Mouse (Mus musculus) forebrain, embryonic 14.5 days (tissue): Measurements from ENCODE around the gene Ccrl2. TPM values are rescaled to one million over a fixed set of nuclear protein-coding genes. Genes with fewer than 3 reads are reported as not detected.

Source experiments
- ATAC-seq: fragments of 200-750 bp; cut with Nextera tagmentation; 2 replicates; pipeline ENCODE4 v1.8.0; 2017; ENCODE audit warnings: mild to moderate bottlenecking, moderate library complexity
- DNase-seq: peaks from one replicate; pipeline ENCODE4 v3.0.0-alpha.2; 2015; ENCODE audit warnings: low spot score
- H3K27ac ChIP-seq: fragments of 300-500 bp; sonication (generic); 2 replicates; pipeline ENCODE4 v1.5.1; 2014; ENCODE audit warnings: low read depth, mild to moderate bottlenecking, control low read depth, low read length, moderate library complexity
- H3K27me3 ChIP-seq: fragments of 300-500 bp; sonication (generic); replicated peaks from 2 replicates; pipeline ENCODE4 v1.6.1; 2014; ENCODE audit warnings: low read length, control low read depth, mixed read lengths; ENCODE audit not compliant: control insufficient read depth, insufficient read depth
- H3K36me3 ChIP-seq: fragments of 300-500 bp; sonication (generic); 2 replicates; pipeline ENCODE4 v1.6.1; 2014; ENCODE audit warnings: low read length, control low read depth; ENCODE audit not compliant: control insufficient read depth, insufficient read depth
- H3K4me1 ChIP-seq: fragments of 300-500 bp; sonication (generic); 2 replicates; pipeline ENCODE4 v1.6.1; 2014; ENCODE audit warnings: antibody characterized with exemption, low read length, control low read depth; ENCODE audit not compliant: control insufficient read depth, insufficient read depth
- H3K4me2 ChIP-seq: fragments of 300-500 bp; sonication (generic); 2 replicates; pipeline ENCODE4 v1.6.1; 2014; ENCODE audit warnings: mild to moderate bottlenecking, control low read depth, low read length
- H3K4me3 ChIP-seq: fragments of 300-500 bp; sonication (generic); 2 replicates; pipeline ENCODE4 v1.5.1; 2014; ENCODE audit warnings: low read depth, low read length, control low read depth
- H3K9ac ChIP-seq: fragments of 300-500 bp; sonication (generic); 2 replicates; pipeline ENCODE4 v1.6.1; 2014; ENCODE audit warnings: mild to moderate bottlenecking, low read length, control low read depth, moderate library complexity
- H3K9me3 ChIP-seq: fragments of 300-500 bp; sonication (generic); replicated peaks from 2 replicates; pipeline ENCODE4 v1.6.1; 2016; ENCODE audit warnings: low read length, control low read depth, mixed read lengths; ENCODE audit not compliant: control insufficient read depth
- WGBS: fragments of 180-500 bp; shearing (Covaris S2); extraction: QIAGEN DNeasy Blood & Tissue Kit; methylation state at CpG from one replicate; pipeline ENCODE4 v1.1.7; 2014; 5-methylcytosine and 5-hydroxymethylcytosine counted together
- polyA plus RNA-seq: library from polyadenylated mRNA; unstranded; fragments of >200 nt; fragmentation: Nextera tagmentation; extraction: Ambion mirVana; gene quantifications from 2 replicates; pipeline ENCODE4 v1.2.1, GENCODE M21; 2014

The Ccrl2 gene
- polyA plus RNA-seq, 1 experiment from 2014 or later: 1.4 TPM

DNA sequence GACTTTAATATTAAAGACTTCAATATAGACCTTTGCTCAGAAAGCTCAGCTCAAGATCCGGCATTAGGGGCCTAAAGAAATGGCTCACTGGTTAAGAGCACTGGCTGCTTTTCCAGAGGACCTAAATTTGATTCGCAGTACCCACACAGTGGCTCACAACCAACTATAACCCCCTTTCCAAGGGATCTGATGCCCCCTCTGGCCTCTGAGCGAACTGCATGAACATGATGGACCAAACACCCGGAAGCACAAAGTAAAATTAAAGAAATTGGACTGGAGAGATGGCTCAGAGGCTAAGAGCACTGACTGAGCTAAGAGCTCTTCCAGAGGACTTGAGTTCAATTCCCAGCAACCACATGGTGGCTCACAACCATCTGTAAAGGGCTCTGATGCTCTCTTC lies 41.7 kb downstream of the Ccrl2 start:
- no peak for DNase-seq
- H3K36me3 ChIP-seq: no peaks in the 10 kb centered on the region
- no peaks in the 10 kb centered on the region for H3K27me3 ChIP-seq
- no peak overlapping the region for H3K27ac ChIP-seq
- 80% methylated on average over 4 of the region's 4 CpGs for WGBS
- no peak overlapping the region for H3K4me3 ChIP-seq
- H3K4me2 ChIP-seq: no peak overlapping the region
- no peaks in the 10 kb centered on the region for H3K4me1 ChIP-seq
- no peaks in the 10 kb centered on the region for H3K9me3 ChIP-seq
- no peak for ATAC-seq
- H3K9ac ChIP-seq: no peak overlapping the region

DNA sequence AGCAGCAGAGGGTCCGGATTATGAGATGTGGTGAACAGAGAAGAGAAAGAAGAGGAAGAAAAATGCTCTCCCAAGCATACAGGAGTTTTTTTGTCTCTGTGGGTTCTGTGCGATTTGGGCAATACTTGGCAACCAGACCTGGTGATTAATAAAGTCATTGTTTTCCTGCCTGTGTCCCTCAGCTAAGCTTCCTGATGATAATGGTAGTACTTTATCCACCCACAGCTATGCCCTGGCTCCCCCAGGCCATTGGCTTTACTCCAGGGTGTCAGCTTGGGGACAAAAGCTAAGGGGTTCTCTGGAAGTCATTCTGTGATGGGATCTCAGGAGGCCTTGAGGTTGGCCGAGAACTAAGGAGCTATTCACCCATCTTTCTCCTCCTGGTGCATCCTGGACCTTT lies 45.3 kb downstream of the Ccrl2 start:
- Histone ChIP-seq H3K4me2 (no peak overlapping the region), H3K27ac (no peak overlapping the region), H3K4me1 (no peaks in the 10 kb centered on the region), H3K9me3 (no peaks in the 10 kb centered on the region), H3K27me3 (no peaks in the 10 kb centered on the region), H3K4me3 (no peak overlapping the region), H3K36me3 (no peaks in the 10 kb centered on the region), H3K9ac (no peak overlapping the region)
- ATAC-seq: no peak
- WGBS: 69% methylated on average over 3 of the region's 3 CpGs
- DNase-seq: no peak

DNA sequence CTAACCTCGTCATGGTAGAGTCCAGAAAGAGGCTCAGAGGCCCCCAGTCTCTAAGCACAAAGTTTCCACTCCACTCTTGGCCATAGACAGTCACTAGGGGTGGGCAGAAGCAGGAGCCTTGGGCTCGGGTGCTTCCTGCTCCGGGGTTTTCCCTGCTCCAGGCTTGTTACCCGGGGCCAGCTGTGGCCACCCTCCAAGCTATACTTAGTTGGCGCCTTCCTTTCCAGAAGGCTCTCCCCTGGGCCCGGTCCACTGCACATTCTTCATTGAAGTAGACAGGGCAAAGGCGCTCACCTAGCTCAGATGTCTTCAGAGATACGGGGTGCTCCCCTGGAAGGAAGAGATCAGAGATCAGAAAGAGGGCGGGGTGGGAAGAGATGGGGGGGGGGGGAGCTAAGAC lies 45.8 kb downstream of the Ccrl2 start:
- Histone ChIP-seq H3K36me3 (no peaks in the 10 kb centered on the region), H3K4me1 (no peaks in the 10 kb centered on the region), H3K9ac (no peak overlapping the region), H3K27me3 (no peaks in the 10 kb centered on the region), H3K4me3 (no peak overlapping the region), H3K27ac (no peak overlapping the region), H3K4me2 (no peak overlapping the region), H3K9me3 (no peaks in the 10 kb centered on the region)
- no peak for DNase-seq
- no peak for ATAC-seq
- WGBS: 89% methylated on average over 9 of the region's 9 CpGs

DNA sequence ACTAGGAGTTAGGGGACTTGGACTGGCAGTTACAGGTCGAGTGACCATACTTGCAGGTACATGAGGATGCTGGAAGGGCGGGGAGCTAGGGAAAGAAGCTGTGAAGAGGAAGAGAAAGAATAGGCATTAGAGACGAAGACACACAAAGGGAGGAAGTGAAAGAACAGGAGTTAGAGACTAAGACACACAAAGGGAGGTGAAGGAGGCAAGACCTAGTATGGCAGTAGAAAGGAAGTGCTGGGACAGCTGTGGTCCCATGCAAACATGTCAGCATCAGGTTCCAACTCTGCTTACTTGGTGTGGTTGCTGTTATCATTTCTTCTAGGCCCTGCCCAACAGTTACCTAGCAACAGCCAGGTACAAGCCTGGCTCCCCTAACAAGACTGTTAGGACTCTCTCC lies 47.6 kb downstream of the Ccrl2 start:
- WGBS: 72% methylated on average over 3 of the region's 3 CpGs
- Histone ChIP-seq H3K9ac (no peak overlapping the region), H3K4me3 (no peak overlapping the region), H3K36me3 (no peaks in the 10 kb centered on the region), H3K27me3 (no peaks in the 10 kb centered on the region), H3K4me2 (no peak overlapping the region), H3K9me3 (no peaks in the 10 kb centered on the region), H3K4me1 (no peaks in the 10 kb centered on the region), H3K27ac (no peak overlapping the region)
- ATAC-seq (no peak), DNase-seq (no peak)

DNA sequence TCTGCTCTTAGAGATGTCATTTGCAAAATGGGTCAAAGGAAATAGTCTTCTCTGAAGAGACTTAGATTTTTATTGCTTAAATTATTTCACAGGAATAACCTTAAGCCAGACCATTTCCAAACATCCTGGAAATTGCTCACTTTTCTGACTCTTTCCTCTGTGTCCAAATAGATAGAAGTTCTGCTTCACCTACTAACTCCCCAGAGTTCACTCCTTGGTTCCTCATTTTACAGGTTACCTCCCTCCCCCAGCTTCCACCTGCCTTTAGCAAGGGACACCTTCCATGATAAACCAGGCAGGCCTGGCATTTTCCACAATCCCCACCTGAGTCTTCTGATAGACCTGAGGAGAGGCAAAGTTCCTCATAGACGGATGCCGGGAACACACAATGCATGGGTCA lies 50.8 kb downstream of the Ccrl2 start:
- Histone ChIP-seq H3K9me3 (no peaks in the 10 kb centered on the region), H3K4me3 (no peak overlapping the region), H3K36me3 (no peaks in the 10 kb centered on the region), H3K4me1 (no peaks in the 10 kb centered on the region), H3K27me3 (no peaks in the 10 kb centered on the region), H3K27ac (no peak overlapping the region), H3K9ac (no peak overlapping the region), H3K4me2 (no peak overlapping the region)
- ATAC-seq (no peak), DNase-seq (no peak)
- 93% methylated on average over 2 of the region's 2 CpGs for WGBS

Other genes with a start within 250 kb of the Ccrl2 start
- not detected in 2 replicates for gene Prss44, start 243.5 kb downstream of the Ccrl2 start, polyA plus RNA-seq
- not detected in 2 replicates for gene Prss43, start 230.8 kb downstream of the Ccrl2 start, polyA plus RNA-seq
- 0.38 TPM in 1 of 2 replicates, not detected in the other for gene Prss45, start 222.9 kb downstream of the Ccrl2 start, polyA plus RNA-seq
- not detected in 2 replicates for gene Prss46, start 213.0 kb downstream of the Ccrl2 start, polyA plus RNA-seq
- not detected in 2 replicates for gene Prss50, start 199.6 kb downstream of the Ccrl2 start, polyA plus RNA-seq
- gene Als2cl, start 177.6 kb downstream of the Ccrl2 start, polyA plus RNA-seq: 0.54 and 0.62 TPM in 2 replicates
- gene Tmie, start 177.4 kb downstream of the Ccrl2 start, polyA plus RNA-seq: 0.30 and 0.40 TPM in 2 replicates
- not detected in 2 replicates for gene Fam240a, start 140.7 kb downstream of the Ccrl2 start, polyA plus RNA-seq
- not detected in 2 replicates for gene Tdgf1, start 111.4 kb downstream of the Ccrl2 start, polyA plus RNA-seq
- gene Lrrc2, start 106.0 kb downstream of the Ccrl2 start, polyA plus RNA-seq: 0.33 and 0.37 TPM in 2 replicates
- not detected in 2 replicates for gene Rtp3, start 66.9 kb downstream of the Ccrl2 start, polyA plus RNA-seq
- 0.42 and 0.90 TPM in 2 replicates for gene Ltf, start 38.2 kb downstream of the Ccrl2 start, polyA plus RNA-seq
- gene Lrrfip2, start 60.1 kb upstream of the Ccrl2 start, polyA plus RNA-seq: 41.9 and 45.2 TPM in 2 replicates
- gene Mlh1, start 214.3 kb upstream of the Ccrl2 start, polyA plus RNA-seq: 30.4 and 37.0 TPM in 2 replicates
- gene Epm2aip1, start 214.4 kb upstream of the Ccrl2 start, polyA plus RNA-seq: 60.5 and 73.7 TPM in 2 replicates